In genomic region chr11:5990910-5991309, GRCm38 (mm10) we compare ENCODE assay signal across 8 mouse cellular contexts. TPM values are rescaled to one million over a fixed set of nuclear protein-coding genes. Genes with fewer than 3 reads are reported as not detected.
DNase-seq lines count a peak whose midpoint lies in the region; ATAC-seq and TF ChIP-seq lines count a peak whose summit lies in the region.

No protein-coding gene starts in this region.

- peak; percentile 82 for TF ChIP-seq CTCF in intestine, postnatal 0 days (IDR thresholded peaks at IDR 0.05; ENCODE audit: low read depth)
- peak; percentile 52; the same call in 1 of the 2 replicates for TF ChIP-seq CTCF in embryonic fibroblast, embryonic 13.5 days (IDR thresholded peaks at IDR 0.05; ENCODE audit: borderline replicate concordance, insufficient read depth, low read length)
- peak; percentile 80 for TF ChIP-seq CTCF in lung, postnatal 0 days (IDR thresholded peaks at IDR 0.05)

- 36% methylated on average over 4 of the region's 4 CpGs for WGBS in intestine, postnatal 0 days
- 39% methylated on average over 4 of the region's 4 CpGs for WGBS in intestine, embryonic 15.5 days
- 24% methylated on average over 4 of the region's 4 CpGs for WGBS in lung, postnatal 0 days

- no peak for TF ChIP-seq EP300 in lung, postnatal 0 days (IDR thresholded peaks at IDR 0.05)

- DNase-seq in CD8-positive naive resting alpha-beta T cell, adult 2 months (ENCODE audit: low read depth in 2 of 2, low spot score in 2 of 2): peak; percentile 29 to 39
- peak; percentile 81 for DNase-seq in R1 (ENCODE audit: low read depth, low spot score)
- DNase-seq in lung, postnatal 0 days (ENCODE audit: low spot score): peak; percentile 72
- peak; percentile 74 for DNase-seq in thymus, postnatal 0 days (ENCODE audit: low spot score)

- no peak overlapping the region for H3K27ac ChIP-seq in intestine, postnatal 0 days (ENCODE audit: low read depth, low read length)
- H3K27ac ChIP-seq in intestine, embryonic 15.5 days: no peak overlapping the region
- no peak overlapping the region for H3K27ac ChIP-seq in embryonic fibroblast, embryonic 13.5 days (ENCODE audit: insufficient read depth, low read length)
- no peak overlapping the region for H3K27ac ChIP-seq in lung, postnatal 0 days (ENCODE audit: low read length)

- H3K27me3 ChIP-seq in intestine, postnatal 0 days (replicated peaks; ENCODE audit: control insufficient read depth, insufficient read depth, low read length): no peaks in the 10 kb centered on the region
- H3K27me3 ChIP-seq in intestine, embryonic 15.5 days (replicated peaks): no peaks in the 10 kb centered on the region
- no peaks in the 10 kb centered on the region for H3K27me3 ChIP-seq in lung, postnatal 0 days (replicated peaks; ENCODE audit: insufficient read depth, low read length)

- H3K4me2 ChIP-seq in intestine, postnatal 0 days (replicated peaks; ENCODE audit: low read depth): no peak overlapping the region
- no peak overlapping the region for H3K4me2 ChIP-seq in intestine, embryonic 15.5 days (replicated peaks)
- H3K4me2 ChIP-seq in lung, postnatal 0 days (replicated peaks; ENCODE audit: low read depth, low read length): no peak overlapping the region

- H3K4me3 ChIP-seq in intestine, postnatal 0 days (ENCODE audit: low read depth, low read length): no peak overlapping the region
- H3K4me3 ChIP-seq in intestine, embryonic 15.5 days (replicated peaks): no peak overlapping the region
- H3K4me3 ChIP-seq in embryonic fibroblast, embryonic 13.5 days (ENCODE audit: insufficient read depth, low read length): no peak overlapping the region
- H3K4me3 ChIP-seq in lung, postnatal 0 days (ENCODE audit: low read depth, low read length): no peak overlapping the region

- no peak overlapping the region for H3K9ac ChIP-seq in intestine, postnatal 0 days (ENCODE audit: low read depth, low read length)
- no peak overlapping the region for H3K9ac ChIP-seq in intestine, embryonic 15.5 days
- no peak overlapping the region for H3K9ac ChIP-seq in lung, postnatal 0 days (replicated peaks; ENCODE audit: low read depth)

- H3K4me1 ChIP-seq in intestine, postnatal 0 days (replicated peaks; ENCODE audit: control insufficient read depth, insufficient read depth, low read length): no peaks in the 10 kb centered on the region
- no peaks in the 10 kb centered on the region for H3K4me1 ChIP-seq in intestine, embryonic 15.5 days (replicated peaks)
- no peaks in the 10 kb centered on the region for H3K4me1 ChIP-seq in embryonic fibroblast, embryonic 13.5 days (ENCODE audit: control insufficient read depth, insufficient read depth, low read length)
- H3K4me1 ChIP-seq in lung, postnatal 0 days (ENCODE audit: insufficient read depth, low read depth, low read length): no peaks in the 10 kb centered on the region

- 0 out of 2 replicates have a peak, but pooled peaks cover 4% of the 10 kb centered on the region for H3K36me3 ChIP-seq in intestine, postnatal 0 days (ENCODE audit: control insufficient read depth, insufficient read depth)
- H3K36me3 ChIP-seq in intestine, embryonic 15.5 days: no peaks in the 10 kb centered on the region
- no peaks in the 10 kb centered on the region for H3K36me3 ChIP-seq in lung, postnatal 0 days (ENCODE audit: insufficient read depth, low read length)

- H3K9me3 ChIP-seq in intestine, postnatal 0 days (ENCODE audit: control insufficient read depth): no peaks in the 10 kb centered on the region
- no peaks in the 10 kb centered on the region for H3K9me3 ChIP-seq in intestine, embryonic 15.5 days
- no peaks in the 10 kb centered on the region for H3K9me3 ChIP-seq in lung, postnatal 0 days (ENCODE audit: low read length)

- 0 out of 2 replicates have a peak, but pooled peaks have one; percentile 28 for ATAC-seq in intestine, postnatal 0 days
- no peak for ATAC-seq in intestine, embryonic 15.5 days
- peak; percentile 47; the same call in 1 of the 2 replicates for ATAC-seq in lung, postnatal 0 days
- ATAC-seq in monocyte, adult 5-6 weeks (replicated peaks; ENCODE audit: insufficient number of reproducible peaks, low FRiP score, low TSS enrichment, poor library complexity, severe bottlenecking): no peak; the same call in 1 of the 2 replicates

- TF ChIP-seq POLR2A in embryonic fibroblast, embryonic 13.5 days (IDR thresholded peaks at IDR 0.05; ENCODE audit: low read depth, low read length): no peak

RNA-seq across cellular contexts. Expression of gene Ykt6, which starts 35.4 kb away (rescaled TPM):
- polyA plus RNA-seq in intestine, postnatal 0 days (2015; fragmentation: Nextera tagmentation; extraction: Ambion mirVana): 50.9 and 53.8 TPM in 2 replicates
- 48.7 and 51.8 TPM in 2 replicates for polyA plus RNA-seq in intestine, embryonic 15.5 days (2015; fragmentation: Nextera tagmentation; extraction: Ambion mirVana)
- polyA plus RNA-seq in embryonic fibroblast, embryonic 13.5 days (2011; ENCODE audit: insufficient read length, low read depth, missing spikeins): 105 and 114 TPM in 2 replicates
- 40.2 and 40.9 TPM in 2 replicates for polyA plus RNA-seq in lung, postnatal 0 days (2015; fragmentation: Nextera tagmentation; extraction: Ambion mirVana)
- 52.7 and 55.1 TPM in 2 replicates for polyA plus RNA-seq in thymus, postnatal 0 days (2015; fragmentation: Nextera tagmentation; extraction: Ambion mirVana)
- 45.7 to 57.4 TPM (median 56.8 TPM) in 3 replicates for total RNA-seq in monocyte, adult 5-6 weeks (2017)

RNA-seq across cellular contexts. Expression of gene Gck, which starts 41.0 kb away (rescaled TPM):
- polyA plus RNA-seq in intestine, postnatal 0 days (2015; fragmentation: Nextera tagmentation; extraction: Ambion mirVana): 0.44 TPM in 2 replicates
- polyA plus RNA-seq in intestine, embryonic 15.5 days (2015; fragmentation: Nextera tagmentation; extraction: Ambion mirVana): 2.8 and 3.1 TPM in 2 replicates
- polyA plus RNA-seq in embryonic fibroblast, embryonic 13.5 days (2011; ENCODE audit: insufficient read length, low read depth, missing spikeins): 0.30 TPM in 1 of 2 replicates, not detected in the other
- 1.2 and 2.1 TPM in 2 replicates for polyA plus RNA-seq in lung, postnatal 0 days (2015; fragmentation: Nextera tagmentation; extraction: Ambion mirVana)
- polyA plus RNA-seq in thymus, postnatal 0 days (2015; fragmentation: Nextera tagmentation; extraction: Ambion mirVana): 1.0 and 1.4 TPM in 2 replicates
- not detected in 3 replicates for total RNA-seq in monocyte, adult 5-6 weeks (2017)

Comparison
In these comparisons a context has a peak if more than half of its experiments do, and no peak if none do; other contexts are left out.
1. ATAC-seq: peak in intestine, postnatal 0 days (single experiment) and lung, postnatal 0 days (single experiment); none in intestine, embryonic 15.5 days (single experiment) and monocyte, adult 5-6 weeks (single experiment).
2. Peak in every context shown above with its lines, with median percentiles within 50 percentile points of each other: CTCF ChIP-seq and DNase-seq.